Comparison of ENCODE assay signal across 12 mouse cellular contexts in the genomic region with DNA sequence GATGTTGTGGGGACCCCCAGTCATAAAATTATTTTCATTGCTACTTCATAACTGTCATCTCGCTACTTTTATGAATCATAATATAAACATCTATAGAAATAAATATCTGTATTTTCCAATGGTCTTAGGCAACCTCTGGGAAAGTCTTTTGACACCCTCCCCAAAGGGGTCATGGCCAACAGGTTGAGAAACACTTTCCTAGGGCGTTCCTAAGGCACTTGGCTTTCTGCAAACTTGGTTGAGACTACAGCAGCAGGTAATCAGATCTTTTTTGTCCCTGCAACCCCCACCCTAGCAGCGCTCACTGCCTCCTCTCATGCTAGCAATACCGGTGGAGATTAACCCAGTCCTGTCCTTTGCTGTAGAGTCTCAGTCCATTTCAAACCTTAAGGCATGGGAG. TPM values are rescaled to one million over a fixed set of nuclear protein-coding genes. Genes with fewer than 3 reads are reported as not detected.
DNase-seq lines count a peak whose midpoint lies in the region; ATAC-seq and TF ChIP-seq lines count a peak whose summit lies in the region.
"Had no signal": no experiment of that assay in that cellular context is flagged by ENCODE, and none has a peak within 500 bp of the region (broad histone marks: within the 10 kb centered on the region; RNA-seq: fewer than 3 reads in every experiment).

No protein-coding gene starts in this region.

- intact Hi-C loops in left cerebral cortex, adult 2 months (cut with DNase I): no loop called here

- no peak for DNase-seq in heart, postnatal 4 days
- DNase-seq in adipocyte (ENCODE audit: low spot score): peak; percentile 43
- no peak for DNase-seq in liver, postnatal 0 days
- DNase-seq in frontal cortex, postnatal 36 days (ENCODE audit: low spot score in 2 of 2): no peak
- no peak for DNase-seq in left cerebral cortex, adult 11 months (ENCODE audit: low spot score)
- no peak for DNase-seq in left cerebral cortex, adult 2 months (ENCODE audit: extremely low spot score in 1 of 2, low spot score in 2 of 2)
- DNase-seq: cerebellum, postnatal 25 days; gastrocnemius, postnatal 25 days had no signal

- 43% methylated on average over 4 of the region's 4 CpGs for WGBS in heart, embryonic 12.5 days
- WGBS in hindbrain, embryonic 13.5 days: 53% methylated on average over 4 of the region's 4 CpGs
- 41% methylated on average over 4 of the region's 4 CpGs for WGBS in liver, postnatal 0 days (ENCODE audit: insufficient replicate concordance)

- peak overlapping the region; percentile 81 for H3K4me2 ChIP-seq in heart, embryonic 12.5 days
- H3K4me2 ChIP-seq in hindbrain, embryonic 13.5 days: peak overlapping the region; percentile 66
- 0 out of 2 replicates have a peak overlapping the region, but pooled peaks have one; percentile 65 for H3K4me2 ChIP-seq in liver, postnatal 0 days (ENCODE audit: low read depth, low read length)

- H3K27me3 ChIP-seq in heart, embryonic 12.5 days (replicated peaks): peaks cover 20% of the 10 kb centered on the region
- peaks cover 19% of the 10 kb centered on the region for H3K27me3 ChIP-seq in hindbrain, embryonic 13.5 days
- H3K27me3 ChIP-seq in liver, postnatal 0 days (ENCODE audit: insufficient read depth, low read length): peaks cover 7% of the 10 kb centered on the region; the same call in 1 of the 2 replicates

- H3K27ac ChIP-seq in heart, embryonic 12.5 days (ENCODE audit: poor library complexity, severe bottlenecking): no peak overlapping the region
- H3K27ac ChIP-seq in hindbrain, embryonic 13.5 days: no peak overlapping the region
- no peak overlapping the region for H3K27ac ChIP-seq in liver, postnatal 0 days (ENCODE audit: low read depth)
- no peak overlapping the region for H3K27ac ChIP-seq in left cerebral cortex, adult 2 months
- H3K27ac ChIP-seq: layer of hippocampus, adult 2 months had no signal

- no peak for TF ChIP-seq EP300 in liver, postnatal 0 days (IDR thresholded peaks at IDR 0.05; ENCODE audit: low read depth)

- ATAC-seq in heart, embryonic 12.5 days (ENCODE audit: insufficient number of reproducible peaks, low FRiP score): no peak
- no peak for ATAC-seq in hindbrain, embryonic 13.5 days (ENCODE audit: low FRiP score)
- no peak for ATAC-seq in liver, postnatal 0 days
- ATAC-seq: activated CD4-positive, CD25-positive, alpha-beta regulatory T cell, adult 4 months had no signal

- TF ChIP-seq CTCF in liver, postnatal 0 days (IDR thresholded peaks at IDR 0.05; ENCODE audit: low read depth): no peak
- TF ChIP-seq CTCF in left cerebral cortex, adult 2 months (IDR thresholded peaks at IDR 0.05): no peak

- no peaks in the 10 kb centered on the region for H3K9me3 ChIP-seq in heart, embryonic 12.5 days (replicated peaks)
- no peaks in the 10 kb centered on the region for H3K9me3 ChIP-seq in hindbrain, embryonic 13.5 days
- H3K9me3 ChIP-seq in liver, postnatal 0 days (ENCODE audit: low read length): no peaks in the 10 kb centered on the region; the same call in 1 of the 2 replicates

- H3K4me1 ChIP-seq in heart, embryonic 12.5 days (replicated peaks): peaks cover 15% of the 10 kb centered on the region
- peaks cover 16% of the 10 kb centered on the region for H3K4me1 ChIP-seq in hindbrain, embryonic 13.5 days (replicated peaks)
- H3K4me1 ChIP-seq in liver, postnatal 0 days (ENCODE audit: insufficient read depth): peaks cover 10% of the 10 kb centered on the region

- peaks cover 7% of the 10 kb centered on the region for H3K36me3 ChIP-seq in heart, embryonic 12.5 days
- peaks cover 14% of the 10 kb centered on the region for H3K36me3 ChIP-seq in hindbrain, embryonic 13.5 days
- H3K36me3 ChIP-seq in liver, postnatal 0 days (replicated peaks; ENCODE audit: insufficient read depth, low read length): peaks cover 14% of the 10 kb centered on the region

- H3K9ac ChIP-seq in heart, embryonic 12.5 days: peak overlapping the region; percentile 59; the same call in 1 of the 2 replicates
- peak overlapping the region; percentile 72; the same call in 1 of the 2 replicates for H3K9ac ChIP-seq in hindbrain, embryonic 13.5 days
- H3K9ac ChIP-seq in liver, postnatal 0 days (replicated peaks): no peak overlapping the region

- H3K4me3 ChIP-seq in heart, embryonic 12.5 days: peak overlapping the region; percentile 47
- peak overlapping the region; percentile 38 for H3K4me3 ChIP-seq in hindbrain, embryonic 13.5 days
- peak overlapping the region; percentile 30 for H3K4me3 ChIP-seq in liver, postnatal 0 days (ENCODE audit: low read depth, low read length)
- H3K4me3 ChIP-seq in left cerebral cortex, adult 2 months: no peak overlapping the region
- H3K4me3 ChIP-seq: layer of hippocampus, adult 2 months had no signal

RNA-seq across cellular contexts. Expression of a gene that starts 8.1 kb away (rescaled TPM):
- 2.0 and 2.2 TPM in 2 replicates for polyA plus RNA-seq in heart, embryonic 12.5 days (2016; fragmentation: Nextera tagmentation; extraction: Ambion mirVana)
- total RNA-seq in heart, postnatal 4 days (2021): 1 to 10 TPM; 2.1 to 2.5 TPM
- 2.3 and 3.5 TPM in 2 replicates for polyA plus RNA-seq in hindbrain, embryonic 13.5 days (2015; fragmentation: Nextera tagmentation; extraction: Ambion mirVana)
- polyA plus RNA-seq in liver, postnatal 0 days (2015; fragmentation: Nextera tagmentation; extraction: Ambion mirVana): 24.4 and 26.0 TPM in 2 replicates
- 10 to 100 TPM in 1 of 2 experiments, 1 to 10 TPM in 1; 8.1 to 10.2 TPM for total RNA-seq in left cerebral cortex, adult 2 months (2021)

RNA-seq across cellular contexts. Expression of a gene that starts 37.5 kb away (rescaled TPM):
- 6.5 and 6.9 TPM in 2 replicates for polyA plus RNA-seq in heart, embryonic 12.5 days (2016; fragmentation: Nextera tagmentation; extraction: Ambion mirVana)
- 1 to 10 TPM; 6.9 to 9.3 TPM for total RNA-seq in heart, postnatal 4 days (2021)
- 12.8 and 14.1 TPM in 2 replicates for polyA plus RNA-seq in hindbrain, embryonic 13.5 days (2015; fragmentation: Nextera tagmentation; extraction: Ambion mirVana)
- polyA plus RNA-seq in liver, postnatal 0 days (2015; fragmentation: Nextera tagmentation; extraction: Ambion mirVana): 1.8 and 2.1 TPM in 2 replicates
- total RNA-seq in left cerebral cortex, adult 2 months (2021): 10 to 100 TPM; 17.7 to 20.1 TPM

RNA-seq across cellular contexts. Expression of a gene that starts 44.7 kb away (rescaled TPM):
- 25.4 and 26.9 TPM in 2 replicates for polyA plus RNA-seq in heart, embryonic 12.5 days (2016; fragmentation: Nextera tagmentation; extraction: Ambion mirVana)
- 10 to 100 TPM; 26.9 to 30.6 TPM for total RNA-seq in heart, postnatal 4 days (2021)
- polyA plus RNA-seq in hindbrain, embryonic 13.5 days (2015; fragmentation: Nextera tagmentation; extraction: Ambion mirVana): 19.9 and 20.4 TPM in 2 replicates
- 10.2 and 10.8 TPM in 2 replicates for polyA plus RNA-seq in liver, postnatal 0 days (2015; fragmentation: Nextera tagmentation; extraction: Ambion mirVana)
- 10 to 100 TPM; 15.4 to 19.2 TPM for total RNA-seq in left cerebral cortex, adult 2 months (2021)
